Comparison of ENCODE assay signal across 11 mouse cellular contexts in the genomic region with DNA sequence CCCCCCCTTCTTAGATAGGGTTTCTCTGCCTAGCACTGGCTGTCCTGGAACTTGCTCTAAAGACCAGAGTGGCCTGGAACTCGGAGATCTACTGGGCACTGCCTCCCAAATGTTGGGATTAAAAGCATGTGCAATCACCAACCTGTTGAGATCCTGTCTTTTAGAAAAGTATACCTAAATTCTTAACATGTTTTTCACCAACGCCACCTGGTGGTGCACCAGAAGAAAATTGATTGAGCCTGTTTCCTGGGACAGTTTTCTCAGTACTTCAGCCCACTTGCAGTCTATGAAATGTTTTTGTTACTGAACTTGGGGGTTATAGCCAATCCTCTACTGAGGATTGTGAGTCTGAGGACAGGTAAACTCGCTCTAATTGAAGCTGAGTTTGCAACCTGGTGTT. TPM values are rescaled to one million over a fixed set of nuclear protein-coding genes. Genes with fewer than 3 reads are reported as not detected.
A peak's percentile ranks its signal among the peaks of the same experiment; 100 is the strongest.
DNase-seq lines count a peak whose midpoint lies in the region; ATAC-seq and TF ChIP-seq lines count a peak whose summit lies in the region.
"Had no signal": no experiment of that assay in that cellular context is flagged by ENCODE, and none has a peak within 500 bp of the region (broad histone marks: within the 10 kb centered on the region; RNA-seq: fewer than 3 reads in every experiment).

No protein-coding gene starts in this region.

- TF ChIP-seq EP300 in heart, postnatal 0 days (IDR thresholded peaks at IDR 0.05; ENCODE audit: low read depth) = no peak

- no peak overlapping the region for H3K4me2 ChIP-seq in heart, postnatal 0 days (ENCODE audit: low read depth, low read length)
- H3K4me2 ChIP-seq in midbrain, postnatal 0 days (ENCODE audit: low read depth, low read length, poor library complexity, severe bottlenecking) = no peak overlapping the region
- no peak overlapping the region for H3K4me2 ChIP-seq in midbrain, embryonic 16.5 days (ENCODE audit: low read length)
- H3K4me2 ChIP-seq: kidney, embryonic 15.5 days; midbrain, embryonic 12.5 days had no signal

- TF ChIP-seq POLR2A in bone marrow macrophage, adult 2 months (IDR thresholded peaks at IDR 0.05; ENCODE audit: borderline replicate concordance, low read depth, low read length) = no peak

- no peak for ATAC-seq in heart, postnatal 0 days (ENCODE audit: insufficient read depth, low read depth)
- ATAC-seq in midbrain, postnatal 0 days (ENCODE audit: low FRiP score) = no peak
- ATAC-seq in midbrain, embryonic 16.5 days = no peak

- no peak overlapping the region for H3K4me3 ChIP-seq in heart, postnatal 0 days (ENCODE audit: low read depth, low read length)
- H3K4me3 ChIP-seq in midbrain, postnatal 0 days (ENCODE audit: low read depth, low read length) = no peak overlapping the region
- no peak overlapping the region for H3K4me3 ChIP-seq in midbrain, embryonic 16.5 days (ENCODE audit: low read depth, low read length)
- no peak overlapping the region for H3K4me3 ChIP-seq in bone marrow macrophage, adult 2 months (ENCODE audit: insufficient read depth, low read length)
- H3K4me3 ChIP-seq: forebrain, embryonic 10.5 days; kidney, embryonic 15.5 days; midbrain, embryonic 12.5 days had no signal

- H3K36me3 ChIP-seq in heart, postnatal 0 days (replicated peaks; ENCODE audit: control insufficient read depth, insufficient read depth, low read length) = peaks cover 16% of the 10 kb centered on the region
- no peaks in the 10 kb centered on the region for H3K36me3 ChIP-seq in midbrain, postnatal 0 days (ENCODE audit: insufficient read depth, low read length)
- no peaks in the 10 kb centered on the region for H3K36me3 ChIP-seq in midbrain, embryonic 16.5 days (ENCODE audit: control insufficient read depth, insufficient read depth, low read length)
- H3K36me3 ChIP-seq in splenic B cell, adult 2 months (ENCODE audit: control insufficient read depth, insufficient read depth, low read length, poor library complexity, severe bottlenecking) = no peaks in the 10 kb centered on the region

- H3K4me1 ChIP-seq in heart, postnatal 0 days (ENCODE audit: control insufficient read depth, insufficient read depth) = no peaks in the 10 kb centered on the region
- no peaks in the 10 kb centered on the region for H3K4me1 ChIP-seq in midbrain, postnatal 0 days (ENCODE audit: insufficient read depth, low read length)
- no peaks in the 10 kb centered on the region for H3K4me1 ChIP-seq in midbrain, embryonic 16.5 days (ENCODE audit: control insufficient read depth, insufficient read depth, low read length)
- H3K4me1 ChIP-seq in bone marrow macrophage, adult 2 months (ENCODE audit: control insufficient read depth, insufficient read depth, low read length) = peaks cover 4% of the 10 kb centered on the region; the same call in 1 of the 2 replicates
- H3K4me1 ChIP-seq: kidney, embryonic 15.5 days; midbrain, embryonic 12.5 days had no signal

- peak; percentile 52 for TF ChIP-seq CTCF in heart, postnatal 0 days (IDR thresholded peaks at IDR 0.05; ENCODE audit: low read depth)
- TF ChIP-seq CTCF in midbrain, postnatal 0 days (IDR thresholded peaks at IDR 0.05) = peak; percentile 66
- 0 out of 2 replicates have a peak, but pooled peaks have one; percentile 21 for TF ChIP-seq CTCF in bone marrow macrophage, adult 2 months (IDR thresholded peaks at IDR 0.05; ENCODE audit: low read depth, low read length)

- H3K27me3 ChIP-seq in heart, postnatal 0 days (ENCODE audit: control insufficient read depth, insufficient read depth, low read length) = no peaks in the 10 kb centered on the region
- no peaks in the 10 kb centered on the region for H3K27me3 ChIP-seq in midbrain, postnatal 0 days (ENCODE audit: insufficient read depth, low read length)
- no peaks in the 10 kb centered on the region for H3K27me3 ChIP-seq in midbrain, embryonic 16.5 days (ENCODE audit: control insufficient read depth, insufficient read depth, low read depth, low read length)
- H3K27me3 ChIP-seq in splenic B cell, adult 2 months (ENCODE audit: control insufficient read depth, insufficient read depth, low read length, poor library complexity, severe bottlenecking) = no peaks in the 10 kb centered on the region
- H3K27me3 ChIP-seq: kidney, embryonic 15.5 days; midbrain, embryonic 12.5 days had no signal

- H3K27ac ChIP-seq in heart, postnatal 0 days (ENCODE audit: low read depth) = no peak overlapping the region
- H3K27ac ChIP-seq in midbrain, postnatal 0 days (ENCODE audit: low read depth, low read length) = no peak overlapping the region
- H3K27ac ChIP-seq in midbrain, embryonic 16.5 days (ENCODE audit: low read length) = no peak overlapping the region
- H3K27ac ChIP-seq in bone marrow macrophage, adult 2 months (ENCODE audit: insufficient read depth, low read depth, low read length) = no peak overlapping the region
- H3K27ac ChIP-seq: forebrain, embryonic 10.5 days; kidney, embryonic 15.5 days; midbrain, embryonic 12.5 days had no signal

- DNase-seq in heart, postnatal 0 days (ENCODE audit: low spot score) = peak; percentile 21
- DNase-seq in heart, adult 8-10 months (ENCODE audit: low spot score) = no peak
- peak; percentile 42 for DNase-seq in midbrain, postnatal 0 days (ENCODE audit: low spot score)
- DNase-seq in splenic B cell, adult 2 months (ENCODE audit: low read depth, low spot score) = peak; percentile 56
- no peak for DNase-seq in frontal cortex, adult 2 months (ENCODE audit: extremely low spot score in 1 of 2, low spot score in 1 of 2)
- DNase-seq in layer of hippocampus, adult 9-11 months = no peak

- H3K9me3 ChIP-seq in heart, postnatal 0 days (replicated peaks; ENCODE audit: control insufficient read depth, low read length) = no peaks in the 10 kb centered on the region
- H3K9me3 ChIP-seq in midbrain, postnatal 0 days (ENCODE audit: low read length) = no peaks in the 10 kb centered on the region
- no peaks in the 10 kb centered on the region for H3K9me3 ChIP-seq in midbrain, embryonic 16.5 days (replicated peaks; ENCODE audit: control insufficient read depth, low read length, poor library complexity, severe bottlenecking)
- H3K9me3 ChIP-seq: forebrain, embryonic 10.5 days; kidney, embryonic 15.5 days; midbrain, embryonic 12.5 days had no signal

- WGBS in heart, postnatal 0 days = 36% methylated on average over 3 of the region's 3 CpGs
- 43% methylated on average over 3 of the region's 3 CpGs for WGBS in midbrain, postnatal 0 days
- WGBS in midbrain, embryonic 16.5 days = 41% methylated on average over 3 of the region's 3 CpGs

- H3K9ac ChIP-seq in heart, postnatal 0 days (replicated peaks; ENCODE audit: low read depth, low read length) = no peak overlapping the region
- H3K9ac ChIP-seq in midbrain, postnatal 0 days (replicated peaks; ENCODE audit: low read length, poor library complexity, severe bottlenecking) = no peak overlapping the region
- no peak overlapping the region for H3K9ac ChIP-seq in midbrain, embryonic 16.5 days (ENCODE audit: low read depth, low read length)
- H3K9ac ChIP-seq: kidney, embryonic 15.5 days; midbrain, embryonic 12.5 days had no signal

RNA-seq across cellular contexts. Expression of gene Caprin2, which starts 20.8 kb away (rescaled TPM):
- total RNA-seq in heart, postnatal 0 days (2014; rRNA removed; ENCODE audit: low replicate concordance) = 5.8 and 7.6 TPM in 2 replicates
- polyA plus RNA-seq in heart, postnatal 0 days (2015; fragmentation: Nextera tagmentation; extraction: Ambion mirVana) = 5.7 and 6.2 TPM in 2 replicates
- total RNA-seq in heart, adult 8-10 months (2022) = 1 to 10 TPM; 3.7 to 5.9 (median 4.2) TPM
- total RNA-seq in midbrain, postnatal 0 days (2014; rRNA removed) = 13.6 and 18.0 TPM in 2 replicates
- 5.9 and 6.5 TPM in 2 replicates for polyA plus RNA-seq in midbrain, postnatal 0 days (2015; fragmentation: Nextera tagmentation; extraction: Ambion mirVana)
- 9.3 and 11.5 TPM in 2 replicates for polyA plus RNA-seq in midbrain, embryonic 16.5 days (2015; fragmentation: Nextera tagmentation; extraction: Ambion mirVana)
- 8.3 and 9.5 TPM in 2 replicates for polyA plus RNA-seq in bone marrow macrophage, adult 2 months (2012; ENCODE audit: insufficient read depth, insufficient read length, missing spikeins)
- polyA plus RNA-seq in frontal cortex, adult 2 months (2012; rRNA removed) = 18.4 and 19.4 TPM in 2 replicates

RNA-seq across cellular contexts. Expression of gene Sinhcaf, which starts 29.4 kb away (rescaled TPM):
- total RNA-seq in heart, postnatal 0 days (2014; rRNA removed; ENCODE audit: low replicate concordance) = 9.4 and 24.7 TPM in 2 replicates
- polyA plus RNA-seq in heart, postnatal 0 days (2015; fragmentation: Nextera tagmentation; extraction: Ambion mirVana) = 19.4 and 20.5 TPM in 2 replicates
- 1 to 10 TPM; 2.7 to 4.9 (median 4.2) TPM for total RNA-seq in heart, adult 8-10 months (2022)
- 10.4 and 10.5 TPM in 2 replicates for total RNA-seq in midbrain, postnatal 0 days (2014; rRNA removed)
- polyA plus RNA-seq in midbrain, postnatal 0 days (2015; fragmentation: Nextera tagmentation; extraction: Ambion mirVana) = 7.3 and 9.3 TPM in 2 replicates
- polyA plus RNA-seq in midbrain, embryonic 16.5 days (2015; fragmentation: Nextera tagmentation; extraction: Ambion mirVana) = 30.7 and 46.2 TPM in 2 replicates
- polyA plus RNA-seq in bone marrow macrophage, adult 2 months (2012; ENCODE audit: insufficient read depth, insufficient read length, missing spikeins) = 10.2 and 10.9 TPM in 2 replicates
- 2.3 and 2.7 TPM in 2 replicates for polyA plus RNA-seq in frontal cortex, adult 2 months (2012; rRNA removed)

Comparison
In these comparisons a context has a peak if more than half of its experiments do, and no peak if none do; other contexts are left out.
1. DNase-seq: peak in heart, postnatal 0 days (single experiment), midbrain, postnatal 0 days (single experiment) and splenic B cell, adult 2 months (single experiment); none in heart, adult 8-10 months (single experiment), frontal cortex, adult 2 months (0 of 2) and layer of hippocampus, adult 9-11 months (single experiment).
2. Peak in every context shown above with its lines, with median percentiles within 50 percentile points of each other: CTCF ChIP-seq.